Mouse (Mus musculus) liver, adult 2 months (tissue): Measurements from ENCODE around the gene Fkbp1a. TPM values are rescaled to one million over a fixed set of nuclear protein-coding genes. Genes with fewer than 3 reads are reported as not detected.

ENCODE experiments used
- DNase-seq: peaks from one replicate; pipeline ENCODE4 v3.0.0-alpha.2; 2011; ENCODE audit warnings: low read depth, low spot score; ENCODE audit errors: extremely low read depth
- H3K27ac ChIP-seq: fragments of 200-500 bp; replicated peaks from 2 replicates; pipeline ENCODE4 v1.5.1; 2012; ENCODE audit warnings: low read depth, mild to moderate bottlenecking, control low read depth, inconsistent platforms, low read length; ENCODE audit not compliant: insufficient read depth
- H3K27me3 ChIP-seq: fragments of 200-500 bp; 2 replicates; pipeline ENCODE4 v1.6.1; 2012; ENCODE audit warnings: mild to moderate bottlenecking, moderate library complexity, low read length, inconsistent platforms; ENCODE audit not compliant: control insufficient read depth, insufficient read depth
- H3K36me3 ChIP-seq: fragments of 200-500 bp; 2 replicates; pipeline ENCODE4 v1.6.1; 2012; ENCODE audit warnings: low read length, inconsistent platforms; ENCODE audit not compliant: control insufficient read depth, insufficient read depth
- H3K4me1 ChIP-seq: fragments of 200-500 bp; 2 replicates; pipeline ENCODE4 v1.6.1; 2011; ENCODE audit warnings: low read length; ENCODE audit not compliant: control insufficient read depth, insufficient read depth
- H3K4me3 ChIP-seq: fragments of 200-500 bp; 2 replicates; pipeline ENCODE4 v1.5.1; 2011; ENCODE audit warnings: low read depth, mild to moderate bottlenecking, control low read depth, low read length, moderate library complexity; ENCODE audit not compliant: insufficient read depth
- H3K79me2 ChIP-seq: fragments of 200-500 bp; 2 replicates; pipeline ENCODE4 v1.6.1; 2012; ENCODE audit warnings: inconsistent platforms, mild to moderate bottlenecking, low read length, moderate library complexity; ENCODE audit not compliant: control insufficient read depth, insufficient read depth
- H3K9ac ChIP-seq: fragments of 200-500 bp; 2 replicates; pipeline ENCODE4 v1.6.1; 2012; ENCODE audit warnings: low read depth, mild to moderate bottlenecking, control low read depth, inconsistent platforms, low read length
- CTCF ChIP-seq: fragments of 200-500 bp; IDR thresholded peaks from 2 replicates; pipeline ENCODE4 v1.5.1; 2011; ENCODE audit warnings: low read depth, low read length, control low read depth
- POLR2A ChIP-seq: fragments of 200-500 bp; IDR thresholded peaks from 2 replicates; pipeline ENCODE4 v1.6.1; 2011; ENCODE audit warnings: low read length, control low read depth; ENCODE audit not compliant: insufficient read depth; ENCODE audit errors: extremely low read depth
- WGBS: fragments of 180-500 bp; shearing (Covaris S2); methylation state at CpG from one replicate; pipeline ENCODE4 v1.1.7; 2018; 5-methylcytosine and 5-hydroxymethylcytosine counted together
- polyA plus RNA-seq: library from polyadenylated mRNA; depleted of rRNA; stranded (reverse); fragments of >200 nt; gene quantifications from 2 replicates; pipeline ENCODE4 v1.2.3, GENCODE M21; 2012; rRNA removed
- total RNA-seq: library from RNA; depleted of rRNA; stranded (reverse); fragments of >200 nt; gene quantifications from 2 replicates; pipeline ENCODE4 v1.2.3, GENCODE M21; 2014; rRNA removed

Fkbp1a gene
- 14.2 and 19.8 TPM in 2 replicates for total RNA-seq
- 22.5 and 25.9 TPM in 2 replicates for polyA plus RNA-seq

DNA sequence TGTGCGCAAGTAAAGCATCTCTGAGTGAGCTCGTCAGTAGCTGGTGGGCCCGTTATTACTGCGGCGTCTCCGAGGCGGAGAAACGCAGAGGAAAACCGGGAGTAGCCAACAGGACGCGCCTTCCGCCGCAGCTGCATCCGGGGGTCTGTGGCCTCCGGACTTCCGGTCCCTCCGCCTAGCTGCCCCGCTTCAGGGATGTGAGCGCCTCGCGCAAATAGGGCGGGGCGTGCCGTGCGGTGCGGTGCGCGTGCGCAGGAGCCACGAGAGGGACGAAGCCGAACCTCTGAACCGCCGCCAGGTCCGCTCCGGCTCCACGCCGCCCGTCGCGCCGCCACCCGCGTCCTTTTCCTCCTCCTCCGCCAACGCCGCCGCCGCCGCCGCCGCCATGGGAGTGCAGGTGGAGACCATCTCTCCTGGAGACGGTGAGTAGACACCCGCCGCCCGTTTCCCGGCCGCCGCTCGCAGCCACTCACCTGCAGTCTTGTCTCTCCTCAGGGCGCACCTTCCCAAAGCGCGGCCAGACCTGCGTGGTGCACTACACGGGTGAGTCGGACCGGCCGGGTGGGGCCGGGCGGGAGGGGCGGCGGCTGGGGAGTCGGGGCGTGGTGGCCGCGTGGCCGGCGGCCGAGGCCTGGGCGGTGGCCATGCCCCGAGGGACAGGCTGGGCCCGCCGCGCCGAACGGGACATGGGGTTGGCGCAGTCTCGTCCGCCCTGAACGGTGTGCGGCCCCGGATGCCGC lies at the start of gene Fkbp1a:
Fkbp1a (plus strand) TSS at position 161 of the 740 bp plus-strand sequence.
- Histone ChIP-seq H3K4me1 (no peaks in the 10 kb centered on the region), H3K79me2 (peaks cover 10% of the 10 kb centered on the region), H3K27me3 (no peaks in the 10 kb centered on the region), H3K4me3 (peak within 1 kb of the TSS; percentile 91), H3K36me3 (no peaks in the 10 kb centered on the region; the same call in 1 of the 2 replicates), H3K27ac (peak within 1 kb of the TSS; percentile 60), H3K9ac (peak within 1 kb of the TSS; percentile 95)
- DNase-seq: peak; percentile 63
- TF ChIP-seq POLR2A: peak; percentile 63
- no peak for TF ChIP-seq CTCF
- under 1% methylated on average over 86 of the region's 93 CpGs for WGBS

GRCm38 (mm10) chr2:151494035-151494803 lies 48.1 kb upstream of the Fkbp1a start, which contains the start of gene Nsfl1c:
TSS of gene Nsfl1c (plus strand) at chr2:151494182.
- TF ChIP-seq CTCF (peak; percentile 95), POLR2A (peak; percentile 71; the same call in 1 of the 2 replicates)
- peak within 1 kb of the TSS; percentile 75 for H3K9ac ChIP-seq
- H3K4me3 ChIP-seq: peak within 1 kb of the TSS; percentile 69
- no peaks in the 10 kb centered on the region for H3K27me3 ChIP-seq
- H3K27ac ChIP-seq: peak within 1 kb of the TSS; percentile 60
- peaks cover 11% of the 10 kb centered on the region for H3K79me2 ChIP-seq
- WGBS: under 1% methylated on average over 73 of the region's 73 CpGs
- peaks cover 15% of the 10 kb centered on the region for H3K36me3 ChIP-seq
- peaks cover 2% of the 10 kb centered on the region; the same call in 1 of the 2 replicates for H3K4me1 ChIP-seq
- DNase-seq: peak; percentile 84

- no peak for DNase-seq
- TF ChIP-seq CTCF (no peak), POLR2A (no peak)
- no peak overlapping the region for H3K4me3 ChIP-seq
- peaks cover 2% of the 10 kb centered on the region; the same call in 1 of the 2 replicates for H3K4me1 ChIP-seq
- WGBS: 70% methylated on average over 3 of the region's 3 CpGs
- peaks cover 11% of the 10 kb centered on the region for H3K79me2 ChIP-seq
- H3K36me3 ChIP-seq: peaks cover 44% of the 10 kb centered on the region
- no peak overlapping the region for H3K9ac ChIP-seq
- H3K27ac ChIP-seq: no peak overlapping the region
- H3K27me3 ChIP-seq: no peaks in the 10 kb centered on the region
Observed at GRCm38 (mm10) chr2:151498358-151498757, 43.9 kb upstream of the Fkbp1a start.

DNA sequence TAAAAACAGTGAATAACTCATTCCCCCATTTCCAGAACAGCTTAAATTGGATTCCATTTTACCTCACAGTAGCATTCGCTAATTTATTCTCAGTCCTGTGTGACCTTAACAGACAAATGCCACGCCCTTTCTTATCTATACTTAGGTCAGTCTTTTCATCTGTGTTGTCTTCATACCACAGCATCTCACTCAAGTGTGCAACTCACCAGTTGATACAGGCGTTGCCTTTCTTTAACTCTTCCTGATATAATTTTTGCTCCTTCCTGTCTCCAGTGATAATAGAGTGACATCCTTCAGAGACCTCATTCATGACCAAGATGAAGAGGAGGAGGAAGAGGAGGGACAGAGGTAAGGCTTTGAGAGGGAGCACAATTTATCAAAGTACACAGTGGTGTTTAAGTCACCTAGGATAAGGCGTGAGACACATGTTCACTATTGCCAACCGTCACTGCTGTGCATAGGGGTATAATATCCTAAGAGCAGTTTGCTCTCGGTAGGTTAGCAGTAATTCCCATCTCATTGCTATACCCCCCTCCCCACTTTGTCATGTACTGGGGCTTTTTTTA lies 41.8 kb upstream of the Fkbp1a start:
- peaks cover 2% of the 10 kb centered on the region; the same call in 1 of the 2 replicates for H3K79me2 ChIP-seq
- H3K4me1 ChIP-seq: no peaks in the 10 kb centered on the region; the same call in 1 of the 2 replicates
- peaks cover 61% of the 10 kb centered on the region for H3K36me3 ChIP-seq
- no peak overlapping the region for H3K4me3 ChIP-seq
- H3K9ac ChIP-seq: no peak overlapping the region
- no peaks in the 10 kb centered on the region for H3K27me3 ChIP-seq
- DNase-seq: no peak
- H3K27ac ChIP-seq: no peak overlapping the region
- TF ChIP-seq CTCF (no peak), POLR2A (no peak)
- WGBS: 89% methylated on average over 6 of the region's 6 CpGs

GRCm38 (mm10) chr2:151504226-151504625 lies 38.1 kb upstream of the Fkbp1a start:
- TF ChIP-seq CTCF (no peak), POLR2A (no peak)
- Histone ChIP-seq H3K4me1 (no peaks in the 10 kb centered on the region; the same call in 1 of the 2 replicates), H3K9ac (no peak overlapping the region), H3K27ac (no peak overlapping the region), H3K36me3 (peaks cover 75% of the 10 kb centered on the region), H3K27me3 (no peaks in the 10 kb centered on the region), H3K79me2 (no peaks in the 10 kb centered on the region; the same call in 1 of the 2 replicates), H3K4me3 (no peak overlapping the region)
- DNase-seq: no peak
- WGBS: 89% methylated on average over 4 of the region's 4 CpGs
